Mouse (Mus musculus) intestine, embryonic 16.5 days (tissue): ENCODE measurements around the gene Cldnd2. TPM values are rescaled to one million over a fixed set of nuclear protein-coding genes. Genes with fewer than 3 reads are reported as not detected.
A peak's percentile ranks its signal among the peaks of the same experiment; 100 is the strongest.

Source experiments
- ATAC-seq: fragments of 200-750 bp; cut with Nextera tagmentation; 2 replicates; pipeline ENCODE4 v1.8.0; 2017; ENCODE audit warnings: moderate TSS enrichment, moderate library complexity
- H3K27ac ChIP-seq: fragments of 300-500 bp; sonication (generic); 2 replicates; pipeline ENCODE4 v1.5.1; 2014; ENCODE audit warnings: mild to moderate bottlenecking, low read length
- H3K27me3 ChIP-seq: fragments of 300-500 bp; sonication (generic); replicated peaks from 2 replicates; pipeline ENCODE4 v1.6.1; 2014; ENCODE audit warnings: low read length, control low read depth, mixed read lengths; ENCODE audit not compliant: control insufficient read depth, insufficient read depth
- H3K36me3 ChIP-seq: fragments of 300-500 bp; sonication (generic); 2 replicates; pipeline ENCODE4 v1.6.1; 2014; ENCODE audit warnings: low read length, control low read depth; ENCODE audit not compliant: control insufficient read depth, insufficient read depth
- H3K4me1 ChIP-seq: fragments of 300-500 bp; sonication (generic); 2 replicates; pipeline ENCODE4 v1.6.1; 2014; ENCODE audit warnings: low read length, control low read depth, mixed read lengths; ENCODE audit not compliant: control insufficient read depth, insufficient read depth
- H3K4me2 ChIP-seq: fragments of 300-500 bp; sonication (generic); 2 replicates; pipeline ENCODE4 v1.6.1; 2014; ENCODE audit warnings: low read depth, low read length, control low read depth
- H3K4me3 ChIP-seq: fragments of 300-500 bp; sonication (generic); 2 replicates; pipeline ENCODE4 v1.5.1; 2014; ENCODE audit warnings: mild to moderate bottlenecking, low read length
- H3K9ac ChIP-seq: fragments of 300-500 bp; sonication (generic); 2 replicates; pipeline ENCODE4 v1.6.1; 2014; ENCODE audit warnings: low read depth, low read length
- H3K9me3 ChIP-seq: fragments of 300-500 bp; sonication (generic); 2 replicates; pipeline ENCODE4 v1.6.1; 2016; ENCODE audit warnings: low read length, control low read depth; ENCODE audit not compliant: control insufficient read depth
- WGBS: fragments of 180-500 bp; shearing (Covaris S2); extraction: QIAGEN DNeasy Blood & Tissue Kit; methylation state at CpG from one replicate; pipeline ENCODE4 v1.1.7; 2014; 5-methylcytosine and 5-hydroxymethylcytosine counted together
- microRNA-seq: library from miRNA; unstranded; fragments of <30 nt; microRNA quantifications from one replicate; pipeline ENCODE4, GENCODE M21; 2016
- polyA plus RNA-seq: library from polyadenylated mRNA; unstranded; fragments of >200 nt; fragmentation: Nextera tagmentation; extraction: Ambion mirVana; gene quantifications from 2 replicates; pipeline ENCODE4 v1.2.1, GENCODE M21; 2015

The Cldnd2 gene
- polyA plus RNA-seq, 1 experiment from 2014 or later = not detected

DNA sequence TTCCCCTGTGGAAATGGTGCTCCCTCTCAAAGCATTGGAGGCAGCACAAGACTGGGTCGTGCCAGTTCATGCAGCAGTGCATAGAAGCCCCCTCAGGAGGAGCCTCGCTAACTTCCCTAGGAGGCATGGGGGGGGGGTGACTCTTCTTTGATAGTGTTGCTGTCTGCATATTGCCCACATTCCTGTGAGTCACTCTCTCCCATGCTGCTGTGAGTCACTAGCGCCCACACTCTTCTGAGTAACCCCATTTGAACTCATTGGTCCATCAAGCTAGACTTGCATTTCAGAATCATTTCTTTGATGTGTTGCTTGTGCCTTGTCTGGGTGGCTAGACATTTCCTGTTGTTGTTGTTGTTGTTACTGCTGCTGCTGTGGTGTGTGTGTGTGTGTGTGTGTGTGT is 40.6 kb downstream of the Cldnd2 start:
- 61% methylated on average over 3 of the region's 3 CpGs for WGBS
- H3K36me3 ChIP-seq = no peaks in the 10 kb centered on the region
- no peak for ATAC-seq

DNA sequence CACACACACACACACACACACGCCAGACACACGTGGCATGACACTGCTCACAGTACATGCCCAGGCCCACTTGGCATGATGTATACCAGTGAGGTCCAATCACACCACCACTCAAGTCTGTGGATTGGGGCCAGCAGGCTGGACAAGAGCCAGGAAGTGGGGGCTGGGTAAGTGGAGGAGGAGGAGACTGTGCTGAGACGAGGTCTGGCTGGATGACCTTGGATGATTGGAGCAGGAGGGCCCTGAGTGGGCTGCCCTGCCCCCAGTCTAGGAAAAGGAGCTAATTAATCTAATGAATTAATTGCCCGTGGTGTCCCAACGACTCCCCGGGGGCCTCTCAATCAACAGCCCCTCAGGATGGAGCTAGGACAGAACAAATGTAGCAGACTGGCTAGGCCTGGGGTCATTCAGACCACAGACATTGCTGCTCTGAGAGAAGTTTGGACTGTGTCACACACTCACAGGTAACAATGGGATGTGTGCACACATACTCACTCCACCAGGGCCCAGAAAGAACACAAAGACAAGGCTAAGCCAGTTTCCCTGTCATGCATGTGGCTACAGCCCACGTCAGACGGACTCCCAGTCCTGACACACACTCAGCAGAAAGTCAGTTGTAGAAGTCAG is 41.6 kb downstream of the Cldnd2 start:
- ATAC-seq = peak; percentile 36; the same call in 1 of the 2 replicates
- no peaks in the 10 kb centered on the region for H3K4me1 ChIP-seq
- H3K27ac ChIP-seq = no peak overlapping the region
- H3K4me2 ChIP-seq = no peak overlapping the region
- no peak overlapping the region for H3K9ac ChIP-seq
- H3K27me3 ChIP-seq = peaks cover 13% of the 10 kb centered on the region
- H3K36me3 ChIP-seq = no peaks in the 10 kb centered on the region
- H3K9me3 ChIP-seq = no peaks in the 10 kb centered on the region
- WGBS = 58% methylated on average over 8 of the region's 8 CpGs
- H3K4me3 ChIP-seq = no peak overlapping the region

More for the DNA sequence above, 40.6 kb downstream of the Cldnd2 start:
- H3K27me3 ChIP-seq = peaks cover 22% of the 10 kb centered on the region
- H3K9me3 ChIP-seq = no peaks in the 10 kb centered on the region
- H3K4me1 ChIP-seq = no peaks in the 10 kb centered on the region
- H3K27ac ChIP-seq = no peak overlapping the region
- no peak overlapping the region for H3K9ac ChIP-seq
- H3K4me3 ChIP-seq = no peak overlapping the region
- no peak overlapping the region for H3K4me2 ChIP-seq

DNA sequence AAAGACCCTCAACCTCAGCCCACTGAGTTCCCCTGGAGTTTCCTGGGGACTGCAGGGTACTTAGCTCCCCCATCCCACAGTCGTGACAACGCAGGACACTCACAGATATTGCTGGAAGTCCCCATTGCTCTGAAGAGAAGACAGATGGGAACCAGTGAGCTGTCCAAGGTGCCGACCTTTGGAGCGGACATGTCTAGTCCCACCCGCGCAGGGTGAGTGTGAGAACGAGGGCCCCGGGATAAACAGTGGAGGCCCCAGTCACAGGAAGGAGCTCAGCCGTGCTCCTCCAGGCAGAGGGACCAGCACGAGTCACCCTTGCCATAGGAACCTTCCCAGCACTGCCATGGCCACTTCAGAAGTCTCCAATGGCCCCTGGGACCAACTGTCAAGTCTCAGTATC is 42.7 kb downstream of the Cldnd2 start:
- Histone ChIP-seq H3K27ac (no peak overlapping the region), H3K9me3 (no peaks in the 10 kb centered on the region), H3K4me2 (no peak overlapping the region), H3K9ac (no peak overlapping the region), H3K36me3 (no peaks in the 10 kb centered on the region), H3K27me3 (0 out of 2 replicates have a peak, but pooled peaks cover 3% of the 10 kb centered on the region), H3K4me3 (no peak overlapping the region), H3K4me1 (no peaks in the 10 kb centered on the region)
- ATAC-seq = no peak
- WGBS = 5% methylated on average over 10 of the region's 10 CpGs

DNA sequence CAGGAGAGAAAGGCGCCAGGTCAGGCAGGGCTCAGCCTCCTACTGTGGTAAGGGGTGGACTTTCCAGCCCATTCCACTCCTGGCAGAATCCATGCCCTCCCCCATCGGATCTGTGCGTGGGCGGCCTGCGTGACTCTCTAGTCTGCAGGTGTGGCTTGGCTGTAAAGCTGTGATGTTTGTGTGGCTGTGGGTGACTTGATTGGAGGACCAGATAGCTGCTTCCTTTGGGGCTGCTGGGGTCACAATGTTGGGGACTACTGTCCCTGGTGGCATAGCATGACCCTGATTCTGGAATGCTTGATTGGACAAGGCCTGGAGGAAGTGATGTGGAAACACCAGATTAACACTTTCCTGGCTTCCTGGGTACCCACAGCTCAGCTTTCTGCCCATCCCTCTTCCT is 48.1 kb downstream of the Cldnd2 start:
- WGBS = 37% methylated on average over 5 of the region's 5 CpGs
- Histone ChIP-seq H3K27me3 (peaks cover 4% of the 10 kb centered on the region), H3K4me2 (no peak overlapping the region), H3K9me3 (no peaks in the 10 kb centered on the region), H3K4me1 (0 out of 2 replicates have a peak, but pooled peaks cover 2% of the 10 kb centered on the region), H3K9ac (no peak overlapping the region), H3K4me3 (no peak overlapping the region), H3K36me3 (no peaks in the 10 kb centered on the region), H3K27ac (no peak overlapping the region)
- ATAC-seq = no peak

DNA sequence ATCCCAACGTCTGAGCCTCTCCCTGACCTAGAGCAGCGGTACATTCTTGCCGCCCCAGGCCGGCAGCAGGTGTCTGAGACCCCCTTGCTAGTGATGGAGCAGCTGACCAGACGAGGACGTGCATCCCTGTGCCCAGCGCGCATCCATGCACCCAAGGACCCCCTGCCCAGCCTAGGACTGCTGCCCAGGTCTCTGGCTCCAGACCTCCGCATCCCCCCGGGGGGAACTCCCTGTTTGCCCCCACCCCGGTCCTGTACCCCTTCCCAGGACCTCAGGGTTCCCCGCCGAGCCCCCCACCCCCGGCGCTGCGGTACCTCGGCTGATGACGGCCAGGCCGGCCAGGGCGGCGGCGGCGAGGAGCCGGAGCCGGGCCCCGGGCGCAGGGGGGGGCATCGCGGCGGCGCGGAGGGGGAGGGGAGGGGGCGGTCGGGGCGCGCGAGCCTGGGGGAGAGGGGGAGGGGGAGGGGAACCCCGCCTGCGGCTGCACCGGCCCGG is 49.1 kb downstream of the Cldnd2 start, which contains the start of gene Iglon5:
Gene Iglon5, minus strand, starts transcription at position 445 of the 495 bp plus-strand sequence.
- Histone ChIP-seq H3K9me3 (no peaks in the 10 kb centered on the region), H3K4me1 (0 out of 2 replicates have a peak, but pooled peaks cover 2% of the 10 kb centered on the region), H3K27me3 (peaks cover 4% of the 10 kb centered on the region), H3K4me2 (peak within 1 kb of the TSS; percentile 65), H3K4me3 (peak within 1 kb of the TSS; percentile 46), H3K27ac (no peak within 1 kb of the TSS), H3K9ac (peak within 1 kb of the TSS; percentile 61), H3K36me3 (no peaks in the 10 kb centered on the region)
- ATAC-seq = peak; percentile 57; the same call in 1 of the 2 replicates
- under 1% methylated on average over 16 of the region's 41 CpGs for WGBS

DNA sequence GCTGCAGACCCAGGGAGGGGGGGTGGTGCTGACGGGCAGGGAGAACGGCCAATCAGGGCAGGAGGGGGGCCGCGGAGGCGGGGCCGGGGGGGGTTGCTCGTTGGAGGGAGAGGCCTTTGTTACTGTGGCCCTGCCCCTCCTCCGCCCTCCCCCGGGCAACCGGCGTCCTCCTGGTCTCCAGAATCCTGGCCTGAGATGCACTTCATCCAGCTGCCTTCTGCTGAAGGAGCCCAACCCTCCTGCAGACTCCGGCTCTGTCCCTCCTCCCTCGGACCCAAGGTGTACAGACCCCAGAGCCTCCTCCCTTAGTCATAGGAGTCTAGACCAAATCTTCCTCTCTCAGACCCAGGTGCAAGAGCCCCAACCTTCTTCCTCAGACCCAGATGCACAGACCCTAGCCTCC is 49.6 kb downstream of the Cldnd2 start:
- no peak overlapping the region for H3K27ac ChIP-seq
- H3K27me3 ChIP-seq = peaks cover 6% of the 10 kb centered on the region
- H3K9me3 ChIP-seq = no peaks in the 10 kb centered on the region
- no peaks in the 10 kb centered on the region for H3K36me3 ChIP-seq
- H3K4me1 ChIP-seq = 0 out of 2 replicates have a peak, but pooled peaks cover 2% of the 10 kb centered on the region
- peak; percentile 85 for ATAC-seq
- H3K4me2 ChIP-seq = peak overlapping the region; percentile 65
- 1% methylated on average over 9 of the region's 13 CpGs for WGBS
- peak overlapping the region; percentile 46 for H3K4me3 ChIP-seq
- H3K9ac ChIP-seq = peak overlapping the region; percentile 61

DNA sequence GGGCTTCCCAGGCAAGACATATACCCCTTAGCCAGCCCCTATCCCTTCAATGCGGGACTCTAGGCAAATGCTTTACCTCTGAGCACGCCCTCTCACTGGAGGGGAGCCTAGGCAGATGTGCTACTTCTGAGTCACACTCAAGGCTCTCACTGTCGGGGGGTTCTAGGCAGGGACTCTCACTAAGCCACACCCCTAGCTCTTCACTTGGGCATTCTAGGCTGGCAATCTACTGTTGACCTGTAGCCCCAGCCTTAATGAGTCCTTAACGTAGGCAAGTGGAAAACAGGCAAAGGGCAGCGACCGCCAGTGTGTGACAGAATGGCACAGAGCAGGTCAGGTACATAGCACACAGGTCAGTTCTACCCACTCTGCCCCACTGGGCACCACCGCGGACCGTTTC is 50.3 kb downstream of the Cldnd2 start:
- Histone ChIP-seq H3K9ac (no peak overlapping the region), H3K4me2 (no peak overlapping the region)
- 64% methylated on average over 9 of the region's 9 CpGs for WGBS

More for the DNA sequence above, 50.3 kb downstream of the Cldnd2 start:
- Histone ChIP-seq H3K9me3 (no peaks in the 10 kb centered on the region), H3K4me1 (0 out of 2 replicates have a peak, but pooled peaks cover 2% of the 10 kb centered on the region), H3K36me3 (no peaks in the 10 kb centered on the region), H3K27me3 (peaks cover 10% of the 10 kb centered on the region), H3K27ac (no peak overlapping the region), H3K4me3 (no peak overlapping the region)
- ATAC-seq = no peak

Small RNA genes lying within 50 kb of the gene (microRNA-seq; reads per million reads assigned to microRNA genes)
- 0.91 reads per million for gene Mir7051

Other genes starting within 250 kb of the Cldnd2 start
- 8.2 and 8.7 TPM in 2 replicates for gene Zfp715, start 127.5 kb upstream of the Cldnd2 start, polyA plus RNA-seq
- 0.46 and 0.54 TPM in 2 replicates for gene Siglecf, start 89.4 kb upstream of the Cldnd2 start, polyA plus RNA-seq
- 0.27 and 0.39 TPM in 2 replicates for gene Siglecg, start 32.6 kb upstream of the Cldnd2 start, polyA plus RNA-seq
- 0.26 and 0.61 TPM in 2 replicates for gene Lim2, start 13.1 kb upstream of the Cldnd2 start, polyA plus RNA-seq
- gene Nkg7, start 3.7 kb upstream of the Cldnd2 start, polyA plus RNA-seq = 4.1 and 4.3 TPM in 2 replicates
- 551 and 568 TPM in 2 replicates for gene Etfb, start 3.3 kb downstream of the Cldnd2 start, polyA plus RNA-seq
- 0.20 and 0.32 TPM in 2 replicates for gene Gm45233, start 3.3 kb downstream of the Cldnd2 start, polyA plus RNA-seq
- gene Vsig10l, start 22.4 kb downstream of the Cldnd2 start, polyA plus RNA-seq = 2.7 and 2.8 TPM in 2 replicates
- 0.33 and 0.38 TPM in 2 replicates for gene Iglon5, start 49.3 kb downstream of the Cldnd2 start, polyA plus RNA-seq
- gene 4931406B18Rik, start 65.2 kb downstream of the Cldnd2 start, polyA plus RNA-seq = not detected in 2 replicates
- gene Cd33, start 103.6 kb downstream of the Cldnd2 start, polyA plus RNA-seq = 2.3 TPM in 2 replicates
- gene Zfp658, start 121.5 kb downstream of the Cldnd2 start, polyA plus RNA-seq = 2.2 and 2.4 TPM in 2 replicates
- gene Zfp719, start 138.8 kb downstream of the Cldnd2 start, polyA plus RNA-seq = 7.5 and 8.3 TPM in 2 replicates
- gene Zfp819, start 166.4 kb downstream of the Cldnd2 start, polyA plus RNA-seq = not detected in 2 replicates
- 9.9 and 10.1 TPM in 2 replicates for gene Ceacam18, start 193.9 kb downstream of the Cldnd2 start, polyA plus RNA-seq
- gene Siglece, start 219.4 kb downstream of the Cldnd2 start, polyA plus RNA-seq = 1.6 TPM in 2 replicates
- gene Ctu1, start 231.2 kb downstream of the Cldnd2 start, polyA plus RNA-seq = 11.2 and 11.7 TPM in 2 replicates
- 0.11 and 0.33 TPM in 2 replicates for gene Klk14, start 249.6 kb downstream of the Cldnd2 start, polyA plus RNA-seq